Comparison of ENCODE assay signal across 8 mouse cellular contexts in the genomic region with DNA sequence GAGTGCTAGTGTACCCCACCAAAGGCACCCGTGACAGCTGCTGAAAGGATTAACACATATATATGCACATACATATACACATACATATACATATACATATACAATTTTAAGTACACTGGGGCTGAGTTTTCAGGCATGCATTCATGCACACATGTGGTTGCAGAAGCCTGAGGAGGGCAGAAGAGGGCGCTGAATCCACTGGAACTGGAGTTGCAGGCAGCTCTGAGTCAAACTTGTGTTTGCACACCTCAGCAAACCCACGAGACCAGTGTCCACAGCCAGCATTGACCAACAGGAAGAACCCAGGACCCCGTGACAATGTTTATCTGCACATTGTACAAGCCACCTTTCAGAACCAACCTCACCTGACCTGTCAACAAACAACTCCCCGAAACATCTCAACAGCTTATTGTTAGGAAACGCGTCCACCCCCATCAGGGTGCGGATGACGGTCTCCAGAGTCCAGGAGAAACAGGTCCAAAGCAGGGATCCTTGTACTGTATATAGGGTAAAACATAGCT. TPM values are rescaled to one million over a fixed set of nuclear protein-coding genes. Genes with fewer than 3 reads are reported as not detected.
A peak's percentile ranks its signal among the peaks of the same experiment; 100 is the strongest.
DNase-seq lines count a peak whose midpoint lies in the region; ATAC-seq and TF ChIP-seq lines count a peak whose summit lies in the region.

No protein-coding gene starts in this region.

- peak; percentile 72 for TF ChIP-seq CTCF in ES-Bruce4 (IDR thresholded peaks at IDR 0.05; ENCODE audit: low read depth, low read length)

- no peak overlapping the region for H3K4me3 ChIP-seq in heart, embryonic 10.5 days
- H3K4me3 ChIP-seq in ES-Bruce4 (ENCODE audit: low read depth, low read length) = no peak overlapping the region
- no peak overlapping the region for H3K4me3 ChIP-seq in forebrain, embryonic 16.5 days (replicated peaks; ENCODE audit: low read length)
- H3K4me3 ChIP-seq in neural tube, embryonic 15.5 days (replicated peaks) = no peak overlapping the region

- no peak overlapping the region for H3K9ac ChIP-seq in ES-Bruce4 (ENCODE audit: low read depth, poor library complexity, severe bottlenecking)
- no peak overlapping the region for H3K9ac ChIP-seq in forebrain, embryonic 16.5 days (replicated peaks; ENCODE audit: low read depth, low read length)
- H3K9ac ChIP-seq in neural tube, embryonic 15.5 days (replicated peaks) = no peak overlapping the region

- no peak for TF ChIP-seq POLR2A in ES-Bruce4 (IDR thresholded peaks at IDR 0.05; ENCODE audit: insufficient read depth, low read length)

- no peaks in the 10 kb centered on the region for H3K9me3 ChIP-seq in heart, embryonic 10.5 days
- no peaks in the 10 kb centered on the region for H3K9me3 ChIP-seq in ES-Bruce4 (replicated peaks; ENCODE audit: control insufficient read depth, insufficient read depth, low read length, poor library complexity, severe bottlenecking)
- H3K9me3 ChIP-seq in forebrain, embryonic 16.5 days (ENCODE audit: control insufficient read depth, low read length) = no peaks in the 10 kb centered on the region
- H3K9me3 ChIP-seq in neural tube, embryonic 15.5 days (replicated peaks) = no peaks in the 10 kb centered on the region

- no peaks in the 10 kb centered on the region for H3K36me3 ChIP-seq in heart, embryonic 10.5 days
- no peaks in the 10 kb centered on the region for H3K36me3 ChIP-seq in ES-Bruce4 (ENCODE audit: control insufficient read depth, insufficient read depth, low read length, poor library complexity, severe bottlenecking)
- no peaks in the 10 kb centered on the region for H3K36me3 ChIP-seq in forebrain, embryonic 16.5 days (ENCODE audit: control insufficient read depth, insufficient read depth)
- H3K36me3 ChIP-seq in neural tube, embryonic 15.5 days = no peaks in the 10 kb centered on the region

- WGBS in heart, embryonic 10.5 days = 62% methylated on average over 9 of the region's 9 CpGs
- 71% methylated on average over 9 of the region's 9 CpGs for WGBS in forebrain, embryonic 16.5 days
- 71% methylated on average over 9 of the region's 9 CpGs for WGBS in neural tube, embryonic 15.5 days

- peaks cover 37% of the 10 kb centered on the region for H3K4me1 ChIP-seq in heart, embryonic 10.5 days
- H3K4me1 ChIP-seq in ES-Bruce4 (ENCODE audit: control insufficient read depth, insufficient read depth, low read length) = no peaks in the 10 kb centered on the region
- peaks cover 11% of the 10 kb centered on the region for H3K4me1 ChIP-seq in forebrain, embryonic 16.5 days (replicated peaks; ENCODE audit: control insufficient read depth, insufficient read depth, low read length)
- peaks cover 7% of the 10 kb centered on the region; the same call in 1 of the 2 replicates for H3K4me1 ChIP-seq in neural tube, embryonic 15.5 days

- no peaks in the 10 kb centered on the region for H3K27me3 ChIP-seq in heart, embryonic 10.5 days (ENCODE audit: insufficient read depth, poor library complexity, severe bottlenecking)
- no peaks in the 10 kb centered on the region for H3K27me3 ChIP-seq in ES-Bruce4 (ENCODE audit: control insufficient read depth, insufficient read depth, low read length, poor library complexity, severe bottlenecking)
- H3K27me3 ChIP-seq in forebrain, embryonic 16.5 days (replicated peaks; ENCODE audit: control insufficient read depth, insufficient read depth, low read length) = no peaks in the 10 kb centered on the region
- no peaks in the 10 kb centered on the region for H3K27me3 ChIP-seq in neural tube, embryonic 15.5 days (replicated peaks)

- no peak overlapping the region for H3K4me2 ChIP-seq in forebrain, embryonic 16.5 days (ENCODE audit: low read length)
- H3K4me2 ChIP-seq in neural tube, embryonic 15.5 days = no peak overlapping the region

- TF ChIP-seq EP300 in ES-Bruce4 (IDR thresholded peaks at IDR 0.05; ENCODE audit: insufficient read depth, low read depth, low read length) = no peak

- H3K27ac ChIP-seq in heart, embryonic 10.5 days = no peak overlapping the region
- H3K27ac ChIP-seq in ES-Bruce4 (ENCODE audit: insufficient read depth, low read length) = no peak overlapping the region
- H3K27ac ChIP-seq in forebrain, embryonic 16.5 days (ENCODE audit: low read length) = no peak overlapping the region
- no peak overlapping the region for H3K27ac ChIP-seq in neural tube, embryonic 15.5 days (replicated peaks)

- DNase-seq in heart, embryonic 10.5 days (ENCODE audit: low spot score) = peak; percentile 76
- DNase-seq in heart, adult 8-10 months (ENCODE audit: low spot score) = no peak
- peak; percentile 41 for DNase-seq in kidney, postnatal 10 days
- DNase-seq in natural killer cell, adult 2 months (ENCODE audit: low spot score in 2 of 2) = peak; percentile 50 to 51
- DNase-seq in layer of hippocampus, postnatal 36 days = no peak

- ATAC-seq in forebrain, embryonic 16.5 days = no peak
- ATAC-seq in neural tube, embryonic 15.5 days (ENCODE audit: low FRiP score) = no peak

RNA-seq across cellular contexts. Expression of a gene that starts 32.2 kb away (rescaled TPM):
- polyA plus RNA-seq in heart, embryonic 10.5 days (2016; fragmentation: Nextera tagmentation; extraction: Ambion mirVana) = 11.8 and 17.5 TPM in 2 replicates
- total RNA-seq in heart, adult 8-10 months (2022) = 10 to 100 TPM; 24.8 to 34.8 (median 28.6) TPM
- polyA plus RNA-seq in ES-Bruce4 (2011; ENCODE audit: insufficient read depth, insufficient read length, low read depth, missing spikeins) = 121 and 124 TPM in 2 replicates
- polyA plus RNA-seq in forebrain, embryonic 16.5 days (2015; fragmentation: Nextera tagmentation; extraction: Ambion mirVana) = 14.0 and 15.3 TPM in 2 replicates
- 10 to 100 TPM; 52.1 to 55.8 TPM for total RNA-seq in layer of hippocampus, postnatal 36 days (2021)
- 10.2 and 13.7 TPM in 2 replicates for polyA plus RNA-seq in neural tube, embryonic 15.5 days (2015; fragmentation: Nextera tagmentation; extraction: Ambion mirVana)

RNA-seq across cellular contexts. Expression of a gene that starts 58.4 kb away (rescaled TPM):
- 0.39 and 0.94 TPM in 2 replicates for polyA plus RNA-seq in heart, embryonic 10.5 days (2016; fragmentation: Nextera tagmentation; extraction: Ambion mirVana)
- total RNA-seq in heart, adult 8-10 months (2022) = under 1 TPM; 0.25 to 1.00 (median 0.56) TPM
- not detected in 2 replicates for polyA plus RNA-seq in ES-Bruce4 (2011; ENCODE audit: insufficient read depth, insufficient read length, low read depth, missing spikeins)
- polyA plus RNA-seq in forebrain, embryonic 16.5 days (2015; fragmentation: Nextera tagmentation; extraction: Ambion mirVana) = 1.6 and 2.6 TPM in 2 replicates
- 1 to 10 TPM; 4.1 to 5.0 TPM for total RNA-seq in layer of hippocampus, postnatal 36 days (2021)
- polyA plus RNA-seq in neural tube, embryonic 15.5 days (2015; fragmentation: Nextera tagmentation; extraction: Ambion mirVana) = 2.4 and 8.7 TPM in 2 replicates

Comparison
In these comparisons a context has a peak if more than half of its experiments do, and no peak if none do; other contexts are left out.
1. DNase-seq: peak in heart, embryonic 10.5 days (single experiment), kidney, postnatal 10 days (single experiment) and natural killer cell, adult 2 months (2 of 2); none in heart, adult 8-10 months (single experiment) and layer of hippocampus, postnatal 36 days (0 of 2).